Mouse (Mus musculus): ENCODE results near the gene Cnga3.

GRCm38 (mm10) chr1:37272464-37272863 is 58.2 kb downstream of the Cnga3 start:
- TF ChIP-seq CTCF (IDR thresholded peaks at IDR 0.05; ENCODE audit: borderline replicate concordance, extremely low read depth, insufficient read depth, insufficient read length) (peak; percentile 87), POLR2A (IDR thresholded peaks at IDR 0.05; ENCODE audit: borderline replicate concordance, extremely low read depth, insufficient read depth, insufficient read length, poor library complexity, severe bottlenecking) (no peak)

Data from brain, embryonic 14.5 days (tissue).